Mouse (Mus musculus): ENCODE data around the gene Vmn2r82.
"Not testable (repeated sequence)": the region's sequence is repeated elsewhere in the genome, so short reads cannot be mapped to it uniquely, and the experiment has no call there.

Vmn2r82 gene

GRCm38 (mm10) chr10:79356220-79356619 lies at the start of gene Vmn2r82:
Vmn2r82 (plus strand) TSS chr10:79356520.
- DNase-seq (ENCODE audit: inconsistent age in 2 of 2, low spot score in 1 of 2) = peak in 1 of 2 experiments; percentile 2

- peak in 1 of 2 experiments; percentile 41 for DNase-seq (ENCODE audit: inconsistent age in 2 of 2, low spot score in 1 of 2)
Measured at GRCm38 (mm10) chr10:79322033-79322736, 34.1 kb upstream of the Vmn2r82 start.

GRCm38 (mm10) chr10:79322737-79323086 lies 33.6 kb upstream of the Vmn2r82 start:
- DNase-seq (ENCODE audit: inconsistent age in 2 of 2, low spot score in 1 of 2) = no peak

GRCm38 (mm10) chr10:79399946-79400700 lies 43.8 kb downstream of the Vmn2r82 start:
- DNase-seq (ENCODE audit: inconsistent age in 2 of 2, low spot score in 1 of 2) = not testable (repeated sequence)

- peak; percentile 23 to 72 for DNase-seq (ENCODE audit: inconsistent age in 2 of 2, low spot score in 1 of 2)
Measured at GRCm38 (mm10) chr10:79417142-79417771, 60.9 kb downstream of the Vmn2r82 start.

GRCm38 (mm10) chr10:79417772-79418170 lies 61.5 kb downstream of the Vmn2r82 start:
- not testable (repeated sequence) for DNase-seq (ENCODE audit: inconsistent age in 2 of 2, low spot score in 1 of 2)

GRCm38 (mm10) chr10:79435141-79435820 lies 79.0 kb downstream of the Vmn2r82 start:
- DNase-seq (ENCODE audit: inconsistent age in 2 of 2, low spot score in 1 of 2) = not testable (repeated sequence)

All from adrenal gland, adult (tissue).